Mouse (Mus musculus) MEL (cell line): ENCODE data around the gene Zfp185. TPM values are rescaled to one million over a fixed set of nuclear protein-coding genes. Genes with fewer than 3 reads are reported as not detected.

ENCODE experiments used
- DNase-seq: peaks from one replicate; pipeline ENCODE4 v3.0.0; 2011; ENCODE audit warnings: low read depth, low spot score
- H3K27ac ChIP-seq: 2 replicates; pipeline ENCODE4 v1.5.1; 2012; ENCODE audit warnings: low read depth, mild to moderate bottlenecking, control low read depth, low read length, moderate library complexity; ENCODE audit not compliant: control insufficient read depth
- H3K27me3 ChIP-seq, 2 experiments: fragments of 150-350 bp in 1 of 2; sonication (generic) in 1 of 2; 2 replicates each; pipeline ENCODE4 v1.6.1; 2012; ENCODE audit warnings: low read length in 2 of 2, mild to moderate bottlenecking in 2 of 2, improper control_type of control experiment in 1 of 2, moderate library complexity in 1 of 2; ENCODE audit not compliant: insufficient read depth in 2 of 2, control insufficient read depth in 1 of 2
- H3K36me3 ChIP-seq, 2 experiments: 2 replicates each; pipeline ENCODE4 v1.6.1; 2012 to 2014; ENCODE audit warnings: low read length in 2 of 2, improper control_type of control experiment in 1 of 2, inconsistent platforms in 1 of 2, mild to moderate bottlenecking in 1 of 2; ENCODE audit not compliant: insufficient read depth in 2 of 2, control insufficient read depth in 1 of 2
- H3K4me1 ChIP-seq, 2 experiments: fragments of 150-350 bp in 1 of 2; sonication (generic) in 1 of 2; 2 replicates each; pipeline ENCODE4 v1.6.1; 2012; ENCODE audit warnings: low read length in 2 of 2, improper control_type of control experiment in 1 of 2, mild to moderate bottlenecking in 1 of 2; ENCODE audit not compliant: insufficient read depth in 2 of 2, control insufficient read depth in 1 of 2
- H3K4me3 ChIP-seq, 2 experiments: fragments of 150-350 bp in 1 of 2; sonication (generic) in 1 of 2; 2 replicates each; pipeline ENCODE4 v1.5.1; 2012; ENCODE audit warnings: low read depth in 2 of 2, low read length in 2 of 2, mild to moderate bottlenecking in 2 of 2, moderate library complexity in 2 of 2, control low read depth in 1 of 2, improper control_type of control experiment in 1 of 2; ENCODE audit not compliant: control insufficient read depth in 1 of 2, insufficient read depth in 1 of 2
- H3K79me2 ChIP-seq: 2 replicates; pipeline ENCODE4 v1.6.1; 2012; ENCODE audit warnings: mild to moderate bottlenecking, low read length, moderate library complexity; ENCODE audit not compliant: control insufficient read depth, poor library complexity, insufficient read depth
- H3K9ac ChIP-seq: 2 replicates; pipeline ENCODE4 v1.6.1; 2012; ENCODE audit warnings: low read depth, mild to moderate bottlenecking, control low read depth, low read length, moderate library complexity; ENCODE audit not compliant: control insufficient read depth, poor library complexity, severe bottlenecking
- H3K9me3 ChIP-seq: fragments of 150-350 bp; sonication (generic); replicated peaks from 2 replicates; pipeline ENCODE4 v1.6.1; 2012; ENCODE audit warnings: mild to moderate bottlenecking, low read length, improper control_type of control experiment, moderate library complexity; ENCODE audit not compliant: insufficient read depth
- BHLHE40 ChIP-seq: IDR thresholded peaks from 2 replicates; pipeline ENCODE4 v1.6.1; 2012; ENCODE audit warnings: low read depth, mild to moderate bottlenecking, inconsistent platforms, low read length, improper control_type of control experiment, borderline replicate concordance
- CHD1 ChIP-seq: IDR thresholded peaks from 2 replicates; pipeline ENCODE4 v1.6.1; 2012; ENCODE audit warnings: low read depth, mild to moderate bottlenecking, inconsistent platforms, low read length, improper control_type of control experiment
- CHD2 ChIP-seq: IDR thresholded peaks from 2 replicates; pipeline ENCODE4 v1.6.1; 2011; ENCODE audit warnings: low read length, improper control_type of control experiment
- CTCF ChIP-seq, 3 experiments: IDR thresholded peaks in 2 of 3; conservative IDR thresholded peaks in 1 of 3; 2 replicates each; pipeline ENCODE4 v1.5.1; 2011 to 2012; ENCODE audit warnings: low read length in 3 of 3, low read depth in 2 of 3, mild to moderate bottlenecking in 2 of 3, improper control_type of control experiment in 1 of 3, inconsistent platforms in 1 of 3, mixed read lengths in 1 of 3, moderate library complexity in 1 of 3; ENCODE audit not compliant: control insufficient read depth in 1 of 3, insufficient read depth in 1 of 3, poor library complexity in 1 of 3, severe bottlenecking in 1 of 3
- E2F4 ChIP-seq: IDR thresholded peaks from 2 replicates; pipeline ENCODE4 v1.6.1; 2011; ENCODE audit warnings: low read depth, low read length, improper control_type of control experiment, borderline replicate concordance
- ELF1 ChIP-seq: IDR thresholded peaks from 2 replicates; pipeline ENCODE4 v1.6.1; 2014; ENCODE audit warnings: low read depth, mild to moderate bottlenecking, inconsistent platforms, low read length, improper control_type of control experiment, moderate library complexity
- EP300 ChIP-seq, 2 experiments: IDR thresholded peaks; 2 replicates each; pipeline ENCODE4 v1.6.1; 2011; ENCODE audit warnings: improper control_type of control experiment in 2 of 2, low read length in 2 of 2, low read depth in 1 of 2, mild to moderate bottlenecking in 1 of 2
- ETS1 ChIP-seq: IDR thresholded peaks from 2 replicates; pipeline ENCODE4 v1.6.1; 2012; ENCODE audit warnings: low read depth, mild to moderate bottlenecking, inconsistent platforms, low read length, improper control_type of control experiment, moderate library complexity
- GABPA ChIP-seq: IDR thresholded peaks from 2 replicates; pipeline ENCODE4 v1.6.1; 2012; ENCODE audit warnings: low read depth, mild to moderate bottlenecking, inconsistent platforms, low read length, improper control_type of control experiment, moderate library complexity
- GATA1 ChIP-seq: IDR thresholded peaks from 2 replicates; pipeline ENCODE4 v1.6.1; 2011; ENCODE audit warnings: low read depth, low read length, improper control_type of control experiment
- HCFC1 ChIP-seq: IDR thresholded peaks from 2 replicates; pipeline ENCODE4 v1.6.1; 2012; ENCODE audit warnings: low read depth, mild to moderate bottlenecking, inconsistent platforms, low read length, improper control_type of control experiment, moderate library complexity
- JUND ChIP-seq: IDR thresholded peaks from 2 replicates; pipeline ENCODE4 v1.6.1; 2011; ENCODE audit warnings: low read depth, mild to moderate bottlenecking, improper control_type of control experiment, low read length
- KAT2A ChIP-seq: conservative IDR thresholded peaks from 2 replicates; pipeline ENCODE4 v1.6.1; 2012; ENCODE audit warnings: low read depth, low read length, improper control_type of control experiment, inconsistent platforms
- MAFK ChIP-seq: IDR thresholded peaks from 2 replicates; pipeline ENCODE4 v1.6.1; 2011; ENCODE audit warnings: low read depth, mild to moderate bottlenecking, low read length, improper control_type of control experiment, borderline replicate concordance
- MAX ChIP-seq: IDR thresholded peaks from 2 replicates; pipeline ENCODE4 v1.6.1; 2011; ENCODE audit warnings: low read length, improper control_type of control experiment
- MAZ ChIP-seq: IDR thresholded peaks from 2 replicates; pipeline ENCODE4 v1.6.1; 2012; ENCODE audit warnings: low read depth, mild to moderate bottlenecking, inconsistent platforms, low read length, improper control_type of control experiment
- MEF2A ChIP-seq: IDR thresholded peaks from 2 replicates; pipeline ENCODE4 v1.6.1; 2014; ENCODE audit warnings: low read depth, mild to moderate bottlenecking, inconsistent platforms, low read length, improper control_type of control experiment; ENCODE audit not compliant: poor library complexity, insufficient replicate concordance, severe bottlenecking; ENCODE audit errors: extremely low read depth
- MXI1 ChIP-seq: IDR thresholded peaks from 2 replicates; pipeline ENCODE4 v1.6.1; 2011; ENCODE audit warnings: mild to moderate bottlenecking, low read depth, low read length, improper control_type of control experiment
- MYB ChIP-seq: IDR thresholded peaks from 2 replicates; pipeline ENCODE4 v1.6.1; 2011; ENCODE audit warnings: mild to moderate bottlenecking, low read depth, low read length, improper control_type of control experiment
- MYC ChIP-seq: IDR thresholded peaks from 2 replicates; pipeline ENCODE4 v1.6.1; 2011; ENCODE audit warnings: low read depth, mild to moderate bottlenecking, low read length, improper control_type of control experiment, moderate library complexity
- NELFE ChIP-seq: IDR thresholded peaks from 2 replicates; pipeline ENCODE4 v1.6.1; 2011; ENCODE audit warnings: low read depth, low read length, improper control_type of control experiment
- NRF1 ChIP-seq: IDR thresholded peaks from 2 replicates; pipeline ENCODE4 v1.6.1; 2014; ENCODE audit warnings: low read depth, mild to moderate bottlenecking, inconsistent platforms, low read length, improper control_type of control experiment, moderate library complexity; ENCODE audit not compliant: poor library complexity, insufficient read depth, severe bottlenecking
- POLR2A ChIP-seq, 2 experiments: IDR thresholded peaks; 2 replicates each; pipeline ENCODE4 v1.6.1; 2011 to 2012; ENCODE audit warnings: low read length in 2 of 2, mild to moderate bottlenecking in 2 of 2, control low read depth in 1 of 2, improper control_type of control experiment in 1 of 2, low read depth in 1 of 2, moderate library complexity in 1 of 2; ENCODE audit not compliant: control insufficient read depth in 1 of 2, insufficient read depth in 1 of 2, poor library complexity in 1 of 2
- POLR2AphosphoS2 ChIP-seq: IDR thresholded peaks from 2 replicates; pipeline ENCODE4 v1.6.1; 2011; ENCODE audit warnings: low read length, improper control_type of control experiment
- POLR2AphosphoS5 ChIP-seq: IDR thresholded peaks from 2 replicates; pipeline ENCODE4 v1.6.1; 2012; ENCODE audit warnings: low read depth, borderline replicate concordance, mild to moderate bottlenecking, inconsistent platforms, low read length, moderate library complexity, mixed read lengths
- RAD21 ChIP-seq: IDR thresholded peaks from 2 replicates; pipeline ENCODE4 v1.6.1; 2011; ENCODE audit warnings: mild to moderate bottlenecking, low read depth, low read length, improper control_type of control experiment
- RCOR1 ChIP-seq: IDR thresholded peaks from 2 replicates; pipeline ENCODE4 v1.6.1; 2012; ENCODE audit warnings: low read depth, mild to moderate bottlenecking, inconsistent platforms, low read length, improper control_type of control experiment
- SIN3A ChIP-seq: IDR thresholded peaks from 2 replicates; pipeline ENCODE4 v1.6.1; 2012; ENCODE audit warnings: low read length, improper control_type of control experiment, inconsistent platforms
- SMC3 ChIP-seq: IDR thresholded peaks from 2 replicates; pipeline ENCODE4 v1.6.1; 2011; ENCODE audit warnings: low read depth, low read length, improper control_type of control experiment
- TAL1 ChIP-seq: IDR thresholded peaks from 2 replicates; pipeline ENCODE4 v1.6.1; 2012; ENCODE audit warnings: mild to moderate bottlenecking, inconsistent platforms, low read length, moderate library complexity, mixed read lengths
- TBP ChIP-seq: IDR thresholded peaks from 2 replicates; pipeline ENCODE4 v1.8.0; 2011; ENCODE audit warnings: low read depth, low read length, improper control_type of control experiment
- UBTF ChIP-seq: IDR thresholded peaks from 2 replicates; pipeline ENCODE4 v1.6.1; 2012; ENCODE audit warnings: low read depth, mild to moderate bottlenecking, inconsistent platforms, low read length, improper control_type of control experiment, moderate library complexity, borderline replicate concordance; ENCODE audit not compliant: insufficient read depth
- USF1 ChIP-seq: IDR thresholded peaks from 2 replicates; pipeline ENCODE4 v1.6.1; 2014; ENCODE audit warnings: low read depth, mild to moderate bottlenecking, inconsistent platforms, low read length, improper control_type of control experiment, moderate library complexity
- USF2 ChIP-seq, 2 experiments: IDR thresholded peaks; 2 replicates each; pipeline ENCODE4 v1.6.1; 2011 to 2012; ENCODE audit warnings: improper control_type of control experiment in 2 of 2, low read length in 2 of 2, borderline replicate concordance in 1 of 2, inconsistent platforms in 1 of 2, low read depth in 1 of 2, mild to moderate bottlenecking in 1 of 2; ENCODE audit not compliant: insufficient read depth in 1 of 2
- ZC3H11A ChIP-seq: IDR thresholded peaks from 2 replicates; pipeline ENCODE4 v1.6.1; 2012; ENCODE audit warnings: low read depth, mild to moderate bottlenecking, inconsistent platforms, low read length, improper control_type of control experiment
- ZKSCAN1 ChIP-seq: IDR thresholded peaks from 2 replicates; pipeline ENCODE4 v1.6.1; 2012; ENCODE audit warnings: low read depth, mild to moderate bottlenecking, inconsistent platforms, low read length, improper control_type of control experiment, moderate library complexity
- ZMIZ1 ChIP-seq: IDR thresholded peaks from 2 replicates; pipeline ENCODE4 v1.6.1; 2012; ENCODE audit warnings: low read depth, mild to moderate bottlenecking, inconsistent platforms, low read length, improper control_type of control experiment, moderate library complexity
- ZNF384 ChIP-seq: IDR thresholded peaks from 2 replicates; pipeline ENCODE4 v1.6.1; 2012; ENCODE audit warnings: low read depth, mild to moderate bottlenecking, inconsistent platforms, low read length, improper control_type of control experiment
- polyA plus RNA-seq, 2 experiments: library from polyadenylated mRNA; stranded (reverse) in 1 of 2; unstranded in 1 of 2; fragments of >175 nt in 1 of 2; fragments of >200 nt in 1 of 2; gene quantifications; 2 replicates each; pipeline versions ENCODE4 v1.2.1 to v1.2.4; 2012; ENCODE audit warnings: low replicate concordance in 2 of 2, low read depth in 1 of 2; ENCODE audit not compliant: insufficient read length in 2 of 2, insufficient read depth in 1 of 2, missing spikeins in 1 of 2
- total RNA-seq: library from RNA; depleted of rRNA; stranded (reverse); fragments of 300-350 nt; gene quantifications from 2 replicates; pipeline ENCODE4 v1.2.3, GENCODE M21; 2012

Zfp185 gene
- total and polyA plus RNA-seq, 3 experiments, result 0.14 TPM; not detected in 2

DNA sequence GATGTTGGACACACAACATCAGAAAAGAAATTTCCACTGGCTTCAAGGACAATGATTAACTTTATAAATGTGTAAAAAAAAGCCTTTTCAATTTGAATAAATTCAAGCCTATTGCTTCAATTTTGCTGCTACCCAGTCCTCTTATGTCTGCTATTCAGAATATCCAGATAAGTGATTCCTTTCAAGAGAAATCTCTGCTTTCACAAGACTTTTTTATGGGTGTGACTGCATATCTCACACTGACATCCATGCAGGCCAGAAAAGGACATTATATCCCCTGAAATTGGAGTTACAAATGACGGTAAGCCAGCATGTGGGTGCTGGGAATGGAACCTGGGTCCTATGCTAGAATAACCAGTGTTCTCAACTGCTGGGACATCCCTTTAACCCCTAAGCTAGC lies 74.4 kb downstream of the Zfp185 start:
- Histone ChIP-seq H3K9ac (no peak overlapping the region), H3K4me3 (no peak overlapping the region), H3K4me1 (peaks cover 0 to 6% of the 10 kb centered on the region in 2 experiments; a peak in 3 of 4 replicates)
- no peak for TF ChIP-seq CTCF (IDR thresholded peaks at IDR 0.05 in 2 of 3, conservative IDR thresholded peaks at IDR 0.05 in 1 of 3; ENCODE audit: control insufficient read depth in 1 of 3, insufficient read depth in 1 of 3, low read depth in 2 of 3, low read length in 3 of 3, poor library complexity in 1 of 3, severe bottlenecking in 1 of 3)
- no peak for TF ChIP-seq UBTF
- no peak for TF ChIP-seq ELF1
- 0 out of 2 replicates have a peak, but pooled peaks have one; percentile 7 for TF ChIP-seq ZNF384
- no peak for TF ChIP-seq RAD21
- TF ChIP-seq MAFK, result no peak
- no peak for TF ChIP-seq E2F4
- TF ChIP-seq MYB, result no peak
- no peak for TF ChIP-seq SMC3
- no peak for TF ChIP-seq SIN3A
- no peak for TF ChIP-seq MAZ
- TF ChIP-seq ZC3H11A, result no peak
- TF ChIP-seq POLR2AphosphoS2, result no peak
- no peak for TF ChIP-seq ETS1
- TF ChIP-seq NRF1, result no peak
- TF ChIP-seq USF2 (IDR thresholded peaks at IDR 0.05; ENCODE audit: borderline replicate concordance in 1 of 2, insufficient read depth in 1 of 2, low read depth in 1 of 2, low read length in 2 of 2), result no peak
- TF ChIP-seq RCOR1, result peak; percentile 61; the same call in 1 of the 2 replicates
- no peak for TF ChIP-seq POLR2A (IDR thresholded peaks at IDR 0.05; ENCODE audit: control insufficient read depth in 1 of 2, insufficient read depth in 1 of 2, low read depth in 1 of 2, low read length in 2 of 2, poor library complexity in 1 of 2)
- TF ChIP-seq BHLHE40, result no peak
- no peak for TF ChIP-seq MEF2A
- TF ChIP-seq USF1, result no peak
- no peak for TF ChIP-seq POLR2AphosphoS5
- no peak for TF ChIP-seq CHD1
- no peak for TF ChIP-seq NELFE
- TF ChIP-seq JUND, result no peak
- no peak for TF ChIP-seq GATA1
- TF ChIP-seq TBP, result no peak
- TF ChIP-seq EP300 (IDR thresholded peaks at IDR 0.05; ENCODE audit: low read depth in 1 of 2, low read length in 2 of 2), result peak; percentile 23 to 38; a peak in 1 of 4 replicates
- TF ChIP-seq GABPA, result no peak
- no peak for TF ChIP-seq MXI1
- no peak for TF ChIP-seq KAT2A
- TF ChIP-seq ZKSCAN1, result no peak
- TF ChIP-seq HCFC1, result no peak
- TF ChIP-seq CHD2, result no peak
- no peak for TF ChIP-seq MAX
- TF ChIP-seq TAL1, result 0 out of 2 replicates have a peak, but pooled peaks have one; percentile 2
- TF ChIP-seq MYC, result no peak
- TF ChIP-seq ZMIZ1, result no peak

More for the DNA sequence above, 74.4 kb downstream of the Zfp185 start:
- Histone ChIP-seq H3K36me3 (peaks cover 0 to 8% of the 10 kb centered on the region in 2 experiments; a peak in 2 of 4 replicates), H3K27ac (no peak overlapping the region), H3K79me2 (no peaks in the 10 kb centered on the region), H3K9me3 (no peaks in the 10 kb centered on the region), H3K27me3 (no peaks in the 10 kb centered on the region)
- peak; percentile 12 for DNase-seq
